Mouse (Mus musculus) natural killer cell, adult 2 months (primary cell): ENCODE results near the gene Moap1.
A peak's percentile ranks its signal among the peaks of the same experiment; 100 is the strongest.

ENCODE experiments used
- DNase-seq, 2 experiments: peaks; one replicate each; pipeline ENCODE4 v3.0.0; 2022; ENCODE audit warnings: low spot score in 2 of 2

Gene Moap1

GRCm38 (mm10) chr12:102742056-102742455 is 1.4 kb downstream of the Moap1 start:
- DNase-seq, result no peak

GRCm38 (mm10) chr12:102740285-102740684 is 3.2 kb downstream of the Moap1 start:
- peak; percentile 37 to 51 for DNase-seq

GRCm38 (mm10) chr12:102739096-102739495 is 4.4 kb downstream of the Moap1 start:
- no peak for DNase-seq

GRCm38 (mm10) chr12:102733381-102733780 is 10.1 kb downstream of the Moap1 start:
- DNase-seq, result peak; percentile 36 to 66

GRCm38 (mm10) chr12:102730798-102731619 is 12.5 kb downstream of the Moap1 start:
- DNase-seq, result no peak

GRCm38 (mm10) chr12:102729855-102730797 is 13.3 kb downstream of the Moap1 start:
- DNase-seq, result no peak

GRCm38 (mm10) chr12:102725761-102726175 is 17.7 kb downstream of the Moap1 start:
- DNase-seq, result no peak

- no peak for DNase-seq
Observed at GRCm38 (mm10) chr12:102725146-102725545, 18.3 kb downstream of the Moap1 start.

GRCm38 (mm10) chr12:102723861-102724260 is 19.6 kb downstream of the Moap1 start:
- no peak for DNase-seq

GRCm38 (mm10) chr12:102722966-102723365 is 20.5 kb downstream of the Moap1 start:
- no peak for DNase-seq

- no peak for DNase-seq
Observed at GRCm38 (mm10) chr12:102722451-102722850, 21.0 kb downstream of the Moap1 start.

GRCm38 (mm10) chr12:102719552-102720315 is 23.7 kb downstream of the Moap1 start:
- peak; percentile 33 to 49 for DNase-seq

- no peak for DNase-seq
Observed at GRCm38 (mm10) chr12:102714654-102715395, 28.6 kb downstream of the Moap1 start.

- DNase-seq, result no peak
Observed at GRCm38 (mm10) chr12:102714116-102714515, 29.3 kb downstream of the Moap1 start.

- no peak for DNase-seq
Observed at GRCm38 (mm10) chr12:102713153-102713865, 30.2 kb downstream of the Moap1 start.

- no peak for DNase-seq
Observed at GRCm38 (mm10) chr12:102710851-102711375, 32.5 kb downstream of the Moap1 start.

- DNase-seq, result no peak
Observed at GRCm38 (mm10) chr12:102709896-102710295, 33.6 kb downstream of the Moap1 start.

- no peak for DNase-seq
Observed at GRCm38 (mm10) chr12:102708220-102708619, 35.2 kb downstream of the Moap1 start.

GRCm38 (mm10) chr12:102706833-102707463 is 36.5 kb downstream of the Moap1 start:
- DNase-seq, result no peak
